Mouse (Mus musculus): ENCODE results near the gene Snrpf.

- TF ChIP-seq CTCF (IDR thresholded peaks at IDR 0.05; ENCODE audit: low read depth) (no peak), EP300 (IDR thresholded peaks at IDR 0.05; ENCODE audit: low read depth) (no peak)
These were observed 14.5 kb downstream of the Snrpf start for GRCm38 (mm10) chr10:93574966-93575365.

All from liver, postnatal 0 days (tissue).